Mouse (Mus musculus): ENCODE measurements around the gene Zswim5.

- no peak for TF ChIP-seq CTCF (IDR thresholded peaks at IDR 0.05; ENCODE audit: control insufficient read depth, insufficient read depth, low read length)
- no peak for TF ChIP-seq POLR2A (IDR thresholded peaks at IDR 0.05; ENCODE audit: borderline replicate concordance, control insufficient read depth, low read depth, low read length)
Measured at GRCm38 (mm10) chr4:116894200-116895080, 17.3 kb downstream of the Zswim5 start.
